Mouse (Mus musculus): ENCODE results near the gene Dync1i1. TPM values are rescaled to one million over a fixed set of nuclear protein-coding genes. Genes with fewer than 3 reads are reported as not detected.

Gene Dync1i1
- polyA plus RNA-seq (2014; fragmentation: Illumina TruSeq; extraction: RNeasy Lipid Tissue Mini Kit (QIAGEN cat#74804); ENCODE audit: low read depth, low replicate concordance) = 0.39 TPM

GRCm38 (mm10) chr6:5725611-5726236 is at the start of gene Dync1i1:
Gene Dync1i1, plus strand, starts transcription at chr6:5725639.

Other genes with a start within 250 kb of the Dync1i1 start
- gene Pdk4, start 229.3 kb upstream of the Dync1i1 start, polyA plus RNA-seq (2014; fragmentation: Illumina TruSeq; extraction: RNeasy Lipid Tissue Mini Kit (QIAGEN cat#74804); ENCODE audit: low read depth, low replicate concordance) = 297 TPM